Mouse (Mus musculus) liver, postnatal 0 days (tissue): ENCODE results near the gene Slc31a2.

Experiments used
- CTCF ChIP-seq: sonication (generic); IDR thresholded peaks from 2 replicates; pipeline ENCODE4 v1.5.1; 2016; ENCODE audit warnings: antibody characterized with exemption, low read depth
- EP300 ChIP-seq: IDR thresholded peaks from 2 replicates; pipeline ENCODE4 v1.6.1; 2016; ENCODE audit warnings: antibody characterized with exemption, low read depth, mild to moderate bottlenecking

- TF ChIP-seq CTCF (no peak), EP300 (no peak)
Measured at GRCm38 (mm10) chr4:62254551-62254950, 7.8 kb upstream of the Slc31a2 start.
